20 mouse cellular contexts compared by ENCODE assay signal in the genomic region with DNA sequence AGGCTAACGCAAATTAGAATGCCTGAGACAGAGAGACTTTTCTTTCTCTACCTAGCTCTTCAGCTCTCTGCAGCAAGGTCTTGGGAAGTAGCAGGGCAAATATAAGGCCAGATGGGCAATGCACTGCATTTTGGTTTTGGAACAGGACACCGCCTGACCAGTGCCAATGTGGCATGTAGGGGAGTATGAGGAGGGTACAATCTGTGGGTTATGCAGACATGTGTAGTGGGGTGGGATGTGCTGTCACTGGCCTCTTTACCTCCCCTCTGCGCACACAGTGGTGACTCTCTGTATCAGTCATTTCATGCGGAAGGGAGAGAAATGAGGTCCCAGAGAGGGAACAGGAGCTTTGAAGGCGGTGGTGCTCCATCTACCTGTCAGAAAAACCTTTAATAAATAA.
"Had no signal": no experiment of that assay in that cellular context is flagged by ENCODE, and none has a peak within 500 bp of the region (broad histone marks: within the 10 kb centered on the region; RNA-seq: fewer than 3 reads in every experiment).

No protein-coding gene starts in this region.

- H3K9me3 ChIP-seq: limb, embryonic 10.5 days; limb, embryonic 13.5 days; liver, embryonic 12.5 days; liver, embryonic 15.5 days; lung, embryonic 15.5 days; midbrain, embryonic 12.5 days; midbrain, embryonic 15.5 days; neural tube, embryonic 12.5 days; neural tube, embryonic 15.5 days had no signal

- H3K36me3 ChIP-seq: limb, embryonic 10.5 days; limb, embryonic 13.5 days; liver, embryonic 12.5 days; liver, embryonic 15.5 days; lung, embryonic 15.5 days; midbrain, embryonic 12.5 days; midbrain, embryonic 15.5 days; neural tube, embryonic 12.5 days; neural tube, embryonic 15.5 days had no signal

- ATAC-seq: liver, embryonic 12.5 days; midbrain, embryonic 15.5 days had no signal

- H3K4me3 ChIP-seq: layer of hippocampus, adult 2 months; limb, embryonic 10.5 days; limb, embryonic 13.5 days; liver, embryonic 12.5 days; liver, embryonic 15.5 days; lung, embryonic 15.5 days; megakaryocyte, embryonic 14.5 days; midbrain, embryonic 12.5 days; midbrain, embryonic 15.5 days; neural tube, embryonic 12.5 days; neural tube, embryonic 15.5 days had no signal

- DNase-seq: kidney, postnatal 25 days; layer of hippocampus, adult 9-11 months; liver; lung, adult 18-20 months; lung, postnatal 10 days; lung, postnatal 36 days; thymus, adult 18-20 months; thymus, postnatal 4 days had no signal

- H3K27ac ChIP-seq: kidney, postnatal 0 days; layer of hippocampus, adult 2 months; limb, embryonic 10.5 days; limb, embryonic 13.5 days; liver, embryonic 12.5 days; liver, embryonic 15.5 days; lung, embryonic 15.5 days; midbrain, embryonic 12.5 days; midbrain, embryonic 15.5 days; neural tube, embryonic 12.5 days; neural tube, embryonic 15.5 days had no signal

- H3K9ac ChIP-seq: limb, embryonic 13.5 days; liver, embryonic 12.5 days; liver, embryonic 15.5 days; lung, embryonic 15.5 days; midbrain, embryonic 12.5 days; midbrain, embryonic 15.5 days; neural tube, embryonic 12.5 days; neural tube, embryonic 15.5 days had no signal

- H3K4me1 ChIP-seq: liver, embryonic 12.5 days; liver, embryonic 15.5 days; lung, embryonic 15.5 days; megakaryocyte, embryonic 14.5 days; midbrain, embryonic 12.5 days; midbrain, embryonic 15.5 days; neural tube, embryonic 15.5 days had no signal

- H3K27me3 ChIP-seq: limb, embryonic 13.5 days; liver, embryonic 12.5 days; liver, embryonic 15.5 days; lung, embryonic 15.5 days; megakaryocyte, embryonic 14.5 days; midbrain, embryonic 12.5 days; midbrain, embryonic 15.5 days; neural tube, embryonic 12.5 days; neural tube, embryonic 15.5 days had no signal

- H3K4me2 ChIP-seq: limb, embryonic 13.5 days; liver, embryonic 12.5 days; liver, embryonic 15.5 days; lung, embryonic 15.5 days; midbrain, embryonic 12.5 days; midbrain, embryonic 15.5 days; neural tube, embryonic 12.5 days; neural tube, embryonic 15.5 days had no signal
